Mouse (Mus musculus) hindbrain, postnatal 0 days (tissue): ENCODE data around the gene Krtap12-1. TPM values are rescaled to one million over a fixed set of nuclear protein-coding genes. Genes with fewer than 3 reads are reported as not detected.
A peak's percentile ranks its signal among the peaks of the same experiment; 100 is the strongest.
"Not testable (repeated sequence)": the region's sequence is repeated elsewhere in the genome, so short reads cannot be mapped to it uniquely, and the experiment has no call there.

ENCODE experiments used
- ATAC-seq: fragments of 200-750 bp; cut with Nextera tagmentation; 2 replicates; pipeline ENCODE4 v1.8.0; 2017; ENCODE audit warnings: mild to moderate bottlenecking, moderate TSS enrichment, moderate library complexity
- DNase-seq: peaks from one replicate; pipeline ENCODE4 v3.0.0-alpha.2; 2015; ENCODE audit warnings: low spot score
- H3K27ac ChIP-seq: fragments of 300-500 bp; sonication (generic); 2 replicates; pipeline ENCODE4 v1.5.1; 2014; ENCODE audit warnings: mild to moderate bottlenecking
- H3K27me3 ChIP-seq: fragments of 300-500 bp; sonication (generic); 2 replicates; pipeline ENCODE4 v1.6.1; 2014; ENCODE audit warnings: low read length, mixed read lengths; ENCODE audit not compliant: insufficient read depth
- H3K36me3 ChIP-seq: fragments of 300-500 bp; sonication (generic); 2 replicates; pipeline ENCODE4 v1.6.1; 2014; ENCODE audit warnings: low read length, mixed read lengths; ENCODE audit not compliant: insufficient read depth
- H3K4me1 ChIP-seq: fragments of 300-500 bp; sonication (generic); 2 replicates; pipeline ENCODE4 v1.6.1; 2014; ENCODE audit warnings: antibody characterized with exemption, low read length, mixed read lengths; ENCODE audit not compliant: insufficient read depth
- H3K4me2 ChIP-seq: fragments of 300-500 bp; sonication (generic); 2 replicates; pipeline ENCODE4 v1.6.1; 2014; ENCODE audit warnings: low read depth, mild to moderate bottlenecking, low read length, moderate library complexity, mixed read lengths
- H3K4me3 ChIP-seq: fragments of 300-500 bp; sonication (generic); 2 replicates; pipeline ENCODE4 v1.5.1; 2014; ENCODE audit warnings: low read length
- H3K9ac ChIP-seq: fragments of 300-500 bp; sonication (generic); replicated peaks from 2 replicates; pipeline ENCODE4 v1.6.1; 2014; ENCODE audit warnings: mild to moderate bottlenecking, low read length, moderate library complexity, mixed read lengths
- H3K9me3 ChIP-seq: fragments of 300-500 bp; sonication (generic); 2 replicates; pipeline ENCODE4 v1.6.1; 2016; ENCODE audit warnings: low read length, mixed read lengths
- CTCF ChIP-seq: IDR thresholded peaks from 2 replicates; pipeline ENCODE4 v1.5.1; 2016; ENCODE audit warnings: antibody characterized with exemption, control low read depth, low read depth
- WGBS: fragments of 180-500 bp; shearing (Covaris S2); extraction: QIAGEN DNeasy Blood & Tissue Kit; methylation state at CpG from one replicate; pipeline ENCODE4 v1.1.7; 2014; 5-methylcytosine and 5-hydroxymethylcytosine counted together
- polyA plus RNA-seq: library from polyadenylated mRNA; unstranded; fragments of >200 nt; fragmentation: Nextera tagmentation; extraction: Ambion mirVana; gene quantifications from 2 replicates; pipeline ENCODE4 v1.2.1, GENCODE M21; 2015
- total RNA-seq: library from RNA; depleted of rRNA; stranded (reverse); fragments of >200 nt; gene quantifications from 2 replicates; pipeline ENCODE4 v1.2.3, GENCODE M21; 2014; rRNA removed

Krtap12-1 gene
- not detected in 2 replicates for total RNA-seq
- polyA plus RNA-seq: not detected in 2 replicates

GRCm38 (mm10) chr10:77720299-77720698, at the start of gene Krtap12-1:
Krtap12-1 (plus strand) TSS chr10:77720599.
- not testable (repeated sequence) for H3K36me3 ChIP-seq, ATAC-seq
- 89% methylated on average over 1 of the region's 1 CpGs for WGBS

DNA sequence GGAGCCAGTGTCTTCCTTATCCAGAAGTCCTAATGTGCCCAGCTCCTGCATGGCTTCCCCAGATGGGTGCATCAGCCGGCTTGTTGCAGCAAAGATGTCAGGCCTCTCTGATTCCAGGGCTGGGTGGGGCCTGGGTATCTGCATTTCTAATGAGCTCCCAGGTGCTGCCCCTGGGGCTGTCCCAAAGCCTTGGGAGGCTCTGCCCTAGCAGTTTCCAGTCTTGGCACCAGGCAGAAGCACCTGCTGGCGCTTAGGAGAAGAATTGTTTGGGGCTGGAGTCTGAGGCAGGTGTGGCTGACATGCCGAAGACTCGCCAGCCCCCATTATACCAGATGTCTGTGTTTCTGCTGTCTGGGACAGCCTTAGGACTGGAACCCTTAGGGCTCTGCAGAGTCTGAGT, 49.7 kb upstream of the Krtap12-1 start:
- no peaks in the 10 kb centered on the region for H3K4me1 ChIP-seq
- no peak for DNase-seq

More at GRCm38 (mm10) chr10:77720299-77720698, at the start of gene Krtap12-1:
- not testable (repeated sequence) for H3K9ac ChIP-seq, H3K4me3 ChIP-seq, H3K27me3 ChIP-seq, DNase-seq, H3K27ac ChIP-seq, H3K4me1 ChIP-seq, H3K4me2 ChIP-seq, H3K9me3 ChIP-seq

DNA sequence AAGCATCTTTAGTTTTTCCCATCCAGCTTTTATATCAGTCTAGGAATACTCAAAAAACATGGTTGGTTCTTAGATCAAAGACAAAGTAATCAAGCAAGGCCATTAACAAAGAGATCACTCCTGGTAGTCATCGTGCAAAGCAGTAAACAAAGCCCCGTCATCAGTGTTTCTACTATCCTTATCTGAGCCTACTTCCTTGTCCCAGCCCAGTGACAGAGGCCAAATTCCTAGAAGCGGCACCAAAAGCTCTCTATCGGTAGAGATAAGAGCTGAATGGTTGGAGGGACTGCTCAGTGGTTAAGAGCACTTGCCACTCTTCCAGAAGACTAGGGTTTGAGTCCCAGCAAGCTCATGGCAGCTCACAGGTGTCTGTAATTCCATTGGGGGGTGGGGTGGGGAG, 48.9 kb upstream of the Krtap12-1 start:
- TF ChIP-seq CTCF: no peak
- no peaks in the 10 kb centered on the region for H3K9me3 ChIP-seq
- peaks cover 4% of the 10 kb centered on the region; the same call in 1 of the 2 replicates for H3K27me3 ChIP-seq
- WGBS: 81% methylated on average over 4 of the region's 4 CpGs
- no peak for DNase-seq
- H3K4me1 ChIP-seq: no peaks in the 10 kb centered on the region
- no peak overlapping the region for H3K27ac ChIP-seq
- no peak overlapping the region for H3K4me2 ChIP-seq
- ATAC-seq: no peak
- H3K4me3 ChIP-seq: no peak overlapping the region
- no peak overlapping the region for H3K9ac ChIP-seq
- H3K36me3 ChIP-seq: no peaks in the 10 kb centered on the region

More for the DNA sequence above, 49.7 kb upstream of the Krtap12-1 start:
- no peak overlapping the region for H3K9ac ChIP-seq
- 76% methylated on average over 4 of the region's 4 CpGs for WGBS
- no peaks in the 10 kb centered on the region for H3K36me3 ChIP-seq
- no peak overlapping the region for H3K27ac ChIP-seq
- H3K4me2 ChIP-seq: no peak overlapping the region
- H3K27me3 ChIP-seq: no peaks in the 10 kb centered on the region; the same call in 1 of the 2 replicates
- TF ChIP-seq CTCF: no peak
- H3K4me3 ChIP-seq: no peak overlapping the region
- no peak for ATAC-seq
- H3K9me3 ChIP-seq: no peaks in the 10 kb centered on the region

- H3K9ac ChIP-seq: no peak overlapping the region
- no peaks in the 10 kb centered on the region for H3K9me3 ChIP-seq
- no peaks in the 10 kb centered on the region for H3K36me3 ChIP-seq
- peaks cover 18% of the 10 kb centered on the region for H3K27me3 ChIP-seq
- 65% methylated on average over 13 of the region's 13 CpGs for WGBS
- no peak overlapping the region for H3K4me3 ChIP-seq
- H3K27ac ChIP-seq: no peak overlapping the region
- H3K4me1 ChIP-seq: peaks cover 6% of the 10 kb centered on the region; the same call in 1 of the 2 replicates
- TF ChIP-seq CTCF: no peak
- DNase-seq (no peak), ATAC-seq (no peak)
- no peak overlapping the region for H3K4me2 ChIP-seq
Measured at GRCm38 (mm10) chr10:77673765-77674164, 46.6 kb upstream of the Krtap12-1 start.

GRCm38 (mm10) chr10:77677562-77677961, 42.8 kb upstream of the Krtap12-1 start:
- H3K27me3 ChIP-seq: peaks cover 18% of the 10 kb centered on the region
- H3K9me3 ChIP-seq: no peaks in the 10 kb centered on the region
- peak overlapping the region; percentile 35 for H3K4me3 ChIP-seq
- no peaks in the 10 kb centered on the region for H3K36me3 ChIP-seq
- no peak for DNase-seq
- 0 out of 2 replicates have a peak overlapping the region, but pooled peaks have one; percentile 13 for H3K9ac ChIP-seq
- under 1% methylated on average over 35 of the region's 35 CpGs for WGBS
- H3K4me2 ChIP-seq: peak overlapping the region; percentile 69
- TF ChIP-seq CTCF: no peak
- H3K27ac ChIP-seq: no peak overlapping the region
- peaks cover 6% of the 10 kb centered on the region; the same call in 1 of the 2 replicates for H3K4me1 ChIP-seq
- no peak for ATAC-seq

DNA sequence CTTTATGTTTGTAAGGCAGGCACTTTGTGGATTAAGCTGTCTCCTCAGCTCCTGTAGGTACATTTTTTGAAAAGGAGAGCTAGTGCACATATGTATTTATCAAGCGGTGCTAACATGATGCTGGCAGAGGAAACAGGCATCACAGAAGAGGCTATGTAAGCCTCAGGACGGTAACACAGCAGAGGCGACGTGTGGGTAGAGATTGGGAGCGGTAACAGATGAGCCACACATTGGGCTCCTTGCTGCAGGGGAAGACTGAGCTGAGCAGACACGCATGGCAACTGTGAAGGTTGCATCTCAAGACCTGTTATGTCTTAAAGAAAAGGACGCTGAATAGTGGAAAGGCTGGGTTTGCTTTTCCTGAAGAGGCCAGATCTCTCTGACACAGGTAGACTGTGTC, 37.4 kb upstream of the Krtap12-1 start:
- ATAC-seq (no peak), DNase-seq (no peak)
- TF ChIP-seq CTCF: no peak
- Histone ChIP-seq H3K4me1 (no peaks in the 10 kb centered on the region), H3K36me3 (no peaks in the 10 kb centered on the region), H3K9ac (no peak overlapping the region), H3K4me3 (no peak overlapping the region), H3K27ac (no peak overlapping the region), H3K27me3 (peaks cover 10% of the 10 kb centered on the region), H3K4me2 (no peak overlapping the region), H3K9me3 (no peaks in the 10 kb centered on the region)
- 75% methylated on average over 7 of the region's 7 CpGs for WGBS

- Histone ChIP-seq H3K9me3 (no peaks in the 10 kb centered on the region), H3K4me3 (no peak overlapping the region), H3K4me2 (no peak overlapping the region), H3K36me3 (no peaks in the 10 kb centered on the region), H3K27ac (no peak overlapping the region), H3K27me3 (0 out of 2 replicates have a peak, but pooled peaks cover 3% of the 10 kb centered on the region), H3K4me1 (no peaks in the 10 kb centered on the region), H3K9ac (no peak overlapping the region)
- WGBS: 40% methylated on average over 8 of the region's 8 CpGs
- no peak for ATAC-seq
- no peak for TF ChIP-seq CTCF
- no peak for DNase-seq
Measured at GRCm38 (mm10) chr10:77684181-77684580, 36.2 kb upstream of the Krtap12-1 start.
